Mouse (Mus musculus) testis, postnatal 14 days (tissue): ENCODE data around the gene Snx18.

Source experiments
- DNase-seq: peaks from one replicate; pipeline ENCODE4 v3.0.0; 2021; ENCODE audit warnings: low spot score

The Snx18 gene

GRCm38 (mm10) chr13:113597616-113598015 is 20.7 kb downstream of the Snx18 start:
- DNase-seq: no peak

GRCm38 (mm10) chr13:113596821-113597541 is 21.4 kb downstream of the Snx18 start:
- DNase-seq: no peak

- DNase-seq: no peak
Measured at GRCm38 (mm10) chr13:113595987-113596386, 22.4 kb downstream of the Snx18 start.

- DNase-seq: no peak
Measured at GRCm38 (mm10) chr13:113595219-113595618, 23.1 kb downstream of the Snx18 start.

- DNase-seq: no peak
Measured at GRCm38 (mm10) chr13:113594361-113594760, 24.0 kb downstream of the Snx18 start.

- no peak for DNase-seq
Measured at GRCm38 (mm10) chr13:113593711-113594110, 24.7 kb downstream of the Snx18 start.

- no peak for DNase-seq
Measured at GRCm38 (mm10) chr13:113592703-113593200, 25.6 kb downstream of the Snx18 start.

GRCm38 (mm10) chr13:113591336-113591735 is 27.0 kb downstream of the Snx18 start:
- DNase-seq: no peak

- no peak for DNase-seq
Measured at GRCm38 (mm10) chr13:113590216-113590615, 28.1 kb downstream of the Snx18 start.

GRCm38 (mm10) chr13:113589499-113589898 is 28.9 kb downstream of the Snx18 start:
- DNase-seq: no peak

GRCm38 (mm10) chr13:113587200-113587936 is 31.0 kb downstream of the Snx18 start:
- DNase-seq: no peak

- no peak for DNase-seq
Measured at GRCm38 (mm10) chr13:113585606-113586005, 32.8 kb downstream of the Snx18 start.

- DNase-seq: no peak
Measured at GRCm38 (mm10) chr13:113584431-113584830, 33.9 kb downstream of the Snx18 start.

GRCm38 (mm10) chr13:113583563-113583962 is 34.8 kb downstream of the Snx18 start:
- DNase-seq: no peak

GRCm38 (mm10) chr13:113582024-113582423 is 36.3 kb downstream of the Snx18 start:
- DNase-seq: no peak

- DNase-seq: no peak
Measured at GRCm38 (mm10) chr13:113581436-113581835, 36.9 kb downstream of the Snx18 start.

GRCm38 (mm10) chr13:113580400-113580790 is 38.0 kb downstream of the Snx18 start:
- no peak for DNase-seq

GRCm38 (mm10) chr13:113579788-113580399 is 38.5 kb downstream of the Snx18 start:
- DNase-seq: no peak

- DNase-seq: no peak
Measured at GRCm38 (mm10) chr13:113574232-113574631, 44.1 kb downstream of the Snx18 start.

- no peak for DNase-seq
Measured at GRCm38 (mm10) chr13:113573377-113573776, 45.0 kb downstream of the Snx18 start.

GRCm38 (mm10) chr13:113572046-113572686 is 46.2 kb downstream of the Snx18 start:
- peak; percentile 28 for DNase-seq

GRCm38 (mm10) chr13:113569526-113569925 is 48.8 kb downstream of the Snx18 start:
- no peak for DNase-seq
